Mouse (Mus musculus): ENCODE data around the gene Hddc2. TPM values are rescaled to one million over a fixed set of nuclear protein-coding genes. Genes with fewer than 3 reads are reported as not detected.
"Not testable (repeated sequence)": the region's sequence is repeated elsewhere in the genome, so short reads cannot be mapped to it uniquely, and the experiment has no call there.

The Hddc2 gene
- polyA plus RNA-seq, 1 experiment from 2014 or later, result 61.7 TPM

GRCm38 (mm10) chr10:31331225-31331775 lies 18.1 kb downstream of the Hddc2 start:
- Histone ChIP-seq H3K36me3 (ENCODE audit: control insufficient read depth, insufficient read depth, low read length) (no peaks in the 10 kb centered on the region), H3K9ac (ENCODE audit: low read depth, low read length) (no peak overlapping the region), H3K27ac (ENCODE audit: low read depth, low read length) (no peak overlapping the region), H3K9me3 (ENCODE audit: control insufficient read depth, low read length) (no peaks in the 10 kb centered on the region), H3K27me3 (ENCODE audit: control insufficient read depth, insufficient read depth, low read length) (no peaks in the 10 kb centered on the region), H3K4me3 (ENCODE audit: low read depth, low read length) (no peak overlapping the region), H3K4me1 (replicated peaks; ENCODE audit: control insufficient read depth, insufficient read depth, low read length) (no peaks in the 10 kb centered on the region), H3K4me2 (replicated peaks; ENCODE audit: low read depth, low read length) (no peak overlapping the region)
- WGBS, result 95% methylated on average over 4 of the region's 4 CpGs
- no peak for ATAC-seq (ENCODE audit: low FRiP score)
- no peak for DNase-seq (ENCODE audit: low spot score)

- no peak for DNase-seq (ENCODE audit: low spot score)
- Histone ChIP-seq H3K4me1 (replicated peaks; ENCODE audit: control insufficient read depth, insufficient read depth, low read length) (no peaks in the 10 kb centered on the region), H3K9ac (ENCODE audit: low read depth, low read length) (no peak overlapping the region), H3K9me3 (ENCODE audit: control insufficient read depth, low read length) (no peaks in the 10 kb centered on the region), H3K4me2 (replicated peaks; ENCODE audit: low read depth, low read length) (no peak overlapping the region), H3K36me3 (ENCODE audit: control insufficient read depth, insufficient read depth, low read length) (no peaks in the 10 kb centered on the region), H3K27me3 (ENCODE audit: control insufficient read depth, insufficient read depth, low read length) (no peaks in the 10 kb centered on the region), H3K4me3 (ENCODE audit: low read depth, low read length) (no peak overlapping the region), H3K27ac (ENCODE audit: low read depth, low read length) (no peak overlapping the region)
- WGBS, result 92% methylated on average over 5 of the region's 5 CpGs
- ATAC-seq (ENCODE audit: low FRiP score), result no peak
Observed at GRCm38 (mm10) chr10:31336432-31336831, 23.2 kb downstream of the Hddc2 start.

GRCm38 (mm10) chr10:31346401-31346800 lies 33.2 kb downstream of the Hddc2 start:
- no peaks in the 10 kb centered on the region for H3K36me3 ChIP-seq (ENCODE audit: control insufficient read depth, insufficient read depth, low read length)
- H3K4me3 ChIP-seq (ENCODE audit: low read depth, low read length), result no peak overlapping the region
- H3K27me3 ChIP-seq (ENCODE audit: control insufficient read depth, insufficient read depth, low read length), result no peaks in the 10 kb centered on the region
- ATAC-seq (ENCODE audit: low FRiP score) (no peak), DNase-seq (ENCODE audit: low spot score) (no peak)
- H3K9me3 ChIP-seq (ENCODE audit: control insufficient read depth, low read length), result no peaks in the 10 kb centered on the region
- H3K4me1 ChIP-seq (replicated peaks; ENCODE audit: control insufficient read depth, insufficient read depth, low read length), result no peaks in the 10 kb centered on the region
- no peak overlapping the region for H3K4me2 ChIP-seq (replicated peaks; ENCODE audit: low read depth, low read length)
- no peak overlapping the region for H3K9ac ChIP-seq (ENCODE audit: low read depth, low read length)
- WGBS, result 94% methylated on average over 8 of the region's 8 CpGs
- H3K27ac ChIP-seq (ENCODE audit: low read depth, low read length), result no peak overlapping the region

GRCm38 (mm10) chr10:31351056-31351455 lies 37.9 kb downstream of the Hddc2 start:
- no peak overlapping the region for H3K9ac ChIP-seq (ENCODE audit: low read depth, low read length)
- H3K27me3 ChIP-seq (ENCODE audit: control insufficient read depth, insufficient read depth, low read length), result no peaks in the 10 kb centered on the region
- H3K4me1 ChIP-seq (replicated peaks; ENCODE audit: control insufficient read depth, insufficient read depth, low read length), result no peaks in the 10 kb centered on the region
- 91% methylated on average over 2 of the region's 2 CpGs for WGBS
- H3K4me2 ChIP-seq (replicated peaks; ENCODE audit: low read depth, low read length), result no peak overlapping the region
- no peaks in the 10 kb centered on the region for H3K36me3 ChIP-seq (ENCODE audit: control insufficient read depth, insufficient read depth, low read length)
- ATAC-seq (ENCODE audit: low FRiP score), result no peak
- no peak overlapping the region for H3K4me3 ChIP-seq (ENCODE audit: low read depth, low read length)
- H3K27ac ChIP-seq (ENCODE audit: low read depth, low read length), result no peak overlapping the region
- no peaks in the 10 kb centered on the region for H3K9me3 ChIP-seq (ENCODE audit: control insufficient read depth, low read length)
- DNase-seq (ENCODE audit: low spot score), result no peak

GRCm38 (mm10) chr10:31352845-31353427 lies 39.8 kb downstream of the Hddc2 start:
- Histone ChIP-seq H3K27ac (ENCODE audit: low read depth, low read length) (no peak overlapping the region), H3K9me3 (ENCODE audit: control insufficient read depth, low read length) (no peaks in the 10 kb centered on the region), H3K36me3 (ENCODE audit: control insufficient read depth, insufficient read depth, low read length) (no peaks in the 10 kb centered on the region), H3K4me1 (replicated peaks; ENCODE audit: control insufficient read depth, insufficient read depth, low read length) (no peaks in the 10 kb centered on the region), H3K27me3 (ENCODE audit: control insufficient read depth, insufficient read depth, low read length) (no peaks in the 10 kb centered on the region), H3K9ac (ENCODE audit: low read depth, low read length) (no peak overlapping the region), H3K4me2 (replicated peaks; ENCODE audit: low read depth, low read length) (no peak overlapping the region), H3K4me3 (ENCODE audit: low read depth, low read length) (no peak overlapping the region)
- WGBS, result 91% methylated on average over 1 of the region's 1 CpGs
- DNase-seq (ENCODE audit: low spot score) (no peak), ATAC-seq (ENCODE audit: low FRiP score) (no peak)

DNA sequence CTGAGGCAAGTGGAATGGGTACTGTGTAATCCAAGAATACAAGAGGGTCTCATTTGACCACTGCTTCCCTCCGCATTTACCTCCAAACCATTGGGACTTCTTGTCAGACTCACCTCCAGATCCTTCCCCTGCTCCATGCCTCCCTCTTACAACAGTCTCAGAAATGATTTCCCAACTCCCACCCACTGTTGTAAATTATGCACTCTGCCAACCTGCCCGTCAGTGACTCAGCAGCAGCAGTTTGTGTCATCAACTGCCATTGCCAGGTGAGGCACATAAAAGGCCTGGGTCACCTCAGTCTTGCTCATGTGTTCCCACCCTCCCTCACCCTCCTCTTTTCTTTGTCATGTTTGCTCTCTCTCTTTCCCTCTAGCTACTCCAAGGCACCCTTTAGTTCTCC lies 41.0 kb downstream of the Hddc2 start:
- WGBS, result 96% methylated on average over 2 of the region's 2 CpGs
- no peak overlapping the region for H3K4me3 ChIP-seq (ENCODE audit: low read depth, low read length)
- H3K36me3 ChIP-seq (ENCODE audit: control insufficient read depth, insufficient read depth, low read length), result no peaks in the 10 kb centered on the region
- H3K9ac ChIP-seq (ENCODE audit: low read depth, low read length), result no peak overlapping the region
- no peak for DNase-seq (ENCODE audit: low spot score)
- no peaks in the 10 kb centered on the region for H3K27me3 ChIP-seq (ENCODE audit: control insufficient read depth, insufficient read depth, low read length)
- H3K9me3 ChIP-seq (ENCODE audit: control insufficient read depth, low read length), result no peaks in the 10 kb centered on the region
- no peak for ATAC-seq (ENCODE audit: low FRiP score)
- H3K4me1 ChIP-seq (replicated peaks; ENCODE audit: control insufficient read depth, insufficient read depth, low read length), result no peaks in the 10 kb centered on the region
- no peak overlapping the region for H3K27ac ChIP-seq (ENCODE audit: low read depth, low read length)
- H3K4me2 ChIP-seq (replicated peaks; ENCODE audit: low read depth, low read length), result no peak overlapping the region

- Histone ChIP-seq H3K9ac (ENCODE audit: low read depth, low read length) (no peak overlapping the region), H3K4me2 (replicated peaks; ENCODE audit: low read depth, low read length) (no peak overlapping the region), H3K9me3 (ENCODE audit: control insufficient read depth, low read length) (no peaks in the 10 kb centered on the region), H3K4me3 (ENCODE audit: low read depth, low read length) (no peak overlapping the region), H3K4me1 (replicated peaks; ENCODE audit: control insufficient read depth, insufficient read depth, low read length) (no peaks in the 10 kb centered on the region), H3K36me3 (ENCODE audit: control insufficient read depth, insufficient read depth, low read length) (no peaks in the 10 kb centered on the region), H3K27ac (ENCODE audit: low read depth, low read length) (no peak overlapping the region), H3K27me3 (ENCODE audit: control insufficient read depth, insufficient read depth, low read length) (no peaks in the 10 kb centered on the region)
- no peak for ATAC-seq (ENCODE audit: low FRiP score)
- 83% methylated on average over 7 of the region's 7 CpGs for WGBS
- no peak for DNase-seq (ENCODE audit: low spot score)
Observed at GRCm38 (mm10) chr10:31354886-31355461, 41.8 kb downstream of the Hddc2 start.

DNA sequence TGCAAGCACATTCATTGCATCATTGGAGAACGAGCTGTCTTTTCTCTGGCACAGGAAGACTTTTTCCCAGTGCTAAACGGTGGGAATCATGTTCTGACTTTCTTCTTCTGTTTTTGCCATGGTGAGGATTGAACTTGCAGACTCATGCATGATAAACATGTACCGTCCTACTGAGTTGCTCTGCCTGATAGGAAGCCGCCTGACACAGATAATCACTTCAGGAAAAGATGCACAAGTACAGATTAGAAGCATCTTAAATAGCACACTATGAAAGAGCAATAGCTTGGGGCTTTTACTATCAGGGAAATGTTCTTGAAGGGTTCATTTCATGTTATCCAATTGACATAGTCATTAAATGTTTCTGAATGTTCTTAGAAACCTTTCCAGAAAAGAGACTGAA lies 46.6 kb downstream of the Hddc2 start:
- no peaks in the 10 kb centered on the region for H3K27me3 ChIP-seq (ENCODE audit: control insufficient read depth, insufficient read depth, low read length)
- WGBS, result 88% methylated on average over 4 of the region's 4 CpGs
- no peak for ATAC-seq (ENCODE audit: low FRiP score)
- H3K4me2 ChIP-seq (replicated peaks; ENCODE audit: low read depth, low read length), result no peak overlapping the region
- H3K9ac ChIP-seq (ENCODE audit: low read depth, low read length), result no peak overlapping the region
- H3K4me3 ChIP-seq (ENCODE audit: low read depth, low read length), result no peak overlapping the region
- H3K36me3 ChIP-seq (ENCODE audit: control insufficient read depth, insufficient read depth, low read length), result no peaks in the 10 kb centered on the region
- no peaks in the 10 kb centered on the region for H3K4me1 ChIP-seq (replicated peaks; ENCODE audit: control insufficient read depth, insufficient read depth, low read length)
- H3K9me3 ChIP-seq (ENCODE audit: control insufficient read depth, low read length), result no peaks in the 10 kb centered on the region
- no peak overlapping the region for H3K27ac ChIP-seq (ENCODE audit: low read depth, low read length)
- DNase-seq (ENCODE audit: low spot score), result no peak

GRCm38 (mm10) chr10:31370200-31370599 lies 57.0 kb downstream of the Hddc2 start:
- peak; percentile 31 for DNase-seq (ENCODE audit: low spot score)
- H3K4me3 ChIP-seq (ENCODE audit: low read depth, low read length); H3K4me1 ChIP-seq (replicated peaks; ENCODE audit: control insufficient read depth, insufficient read depth, low read length); H3K4me2 ChIP-seq (replicated peaks; ENCODE audit: low read depth, low read length); H3K9ac ChIP-seq (ENCODE audit: low read depth, low read length); H3K27ac ChIP-seq (ENCODE audit: low read depth, low read length); H3K27me3 ChIP-seq (ENCODE audit: control insufficient read depth, insufficient read depth, low read length); H3K36me3 ChIP-seq (ENCODE audit: control insufficient read depth, insufficient read depth, low read length); ATAC-seq (ENCODE audit: low FRiP score); H3K9me3 ChIP-seq (ENCODE audit: control insufficient read depth, low read length): not testable (repeated sequence)
- WGBS, result 8% methylated on average over 4 of the region's 5 CpGs

All from hindbrain, embryonic 11.5 days (tissue).